Mouse (Mus musculus): ENCODE results near the gene Fgfr2. TPM values are rescaled to one million over a fixed set of nuclear protein-coding genes. Genes with fewer than 3 reads are reported as not detected.

The Fgfr2 gene
- polyA plus RNA-seq, 1 experiment from 2014 or later = 93.6 TPM

DNA sequence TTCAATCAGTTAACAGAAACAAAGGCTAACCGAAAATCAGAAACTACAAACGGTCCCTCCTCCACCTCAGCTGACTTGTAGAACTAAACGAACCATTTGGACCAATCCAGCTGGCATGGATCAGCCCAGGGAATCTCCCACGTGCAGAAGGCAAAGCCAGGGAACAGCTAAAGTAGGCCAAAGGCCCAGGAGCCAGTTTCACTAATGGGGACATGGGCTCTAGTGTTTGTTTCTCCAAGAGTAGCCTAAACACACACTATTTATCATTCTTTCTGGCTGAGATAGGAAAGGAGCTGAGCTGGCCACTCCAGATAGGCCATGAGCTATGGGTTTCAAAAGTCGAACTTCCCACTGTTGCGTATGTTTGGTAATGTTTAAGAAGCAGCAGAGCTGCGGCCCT, 864.3 kb downstream of the Fgfr2 start:
- no peaks in the 10 kb centered on the region for H3K36me3 ChIP-seq (ENCODE audit: control insufficient read depth, insufficient read depth, low read length)

DNA sequence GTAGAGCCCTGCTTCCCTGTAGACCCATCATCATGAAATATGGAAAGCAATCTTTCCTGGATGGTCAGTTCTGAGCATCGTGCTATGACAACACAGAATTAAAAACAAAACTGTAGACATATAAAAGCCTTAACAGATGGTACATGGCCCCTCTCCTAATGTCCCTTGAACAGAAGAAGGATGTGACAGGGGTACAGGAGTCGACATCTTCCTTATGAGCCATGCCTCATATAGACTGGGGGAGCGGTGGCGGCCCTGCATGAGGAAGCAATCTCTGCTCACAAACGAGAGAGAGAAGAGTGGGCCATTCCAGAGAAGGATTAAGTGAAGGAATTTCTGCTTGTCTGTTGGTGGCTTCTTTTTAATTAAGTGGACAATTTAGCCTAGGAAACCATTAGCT, 864.9 kb downstream of the Fgfr2 start:
- H3K4me3 ChIP-seq (ENCODE audit: low read depth, low read length) = no peak overlapping the region
- H3K36me3 ChIP-seq (ENCODE audit: control insufficient read depth, insufficient read depth, low read length) = no peaks in the 10 kb centered on the region
- WGBS = 50% methylated on average over 5 of the region's 5 CpGs
- H3K27ac ChIP-seq (ENCODE audit: low read depth, low read length) = no peak overlapping the region
- H3K9ac ChIP-seq (ENCODE audit: low read length) = no peak overlapping the region
- H3K4me1 ChIP-seq (replicated peaks; ENCODE audit: control insufficient read depth, insufficient read depth, low read length) = peaks cover 4% of the 10 kb centered on the region; the same call in 1 of the 2 replicates
- ATAC-seq (replicated peaks; ENCODE audit: low FRiP score) (no peak), DNase-seq (ENCODE audit: low spot score) (no peak)
- H3K4me2 ChIP-seq (ENCODE audit: low read depth, low read length, severe bottlenecking) = no peak overlapping the region
- no peaks in the 10 kb centered on the region for H3K9me3 ChIP-seq (ENCODE audit: control insufficient read depth, low read length)
- no peaks in the 10 kb centered on the region for H3K27me3 ChIP-seq (ENCODE audit: control insufficient read depth, insufficient read depth, low read length)

More for the DNA sequence above, 864.3 kb downstream of the Fgfr2 start:
- no peak for ATAC-seq (replicated peaks; ENCODE audit: low FRiP score)
- 40% methylated on average over 7 of the region's 7 CpGs for WGBS
- Histone ChIP-seq H3K4me3 (ENCODE audit: low read depth, low read length) (no peak overlapping the region), H3K9ac (ENCODE audit: low read length) (no peak overlapping the region), H3K4me2 (ENCODE audit: low read depth, low read length, severe bottlenecking) (no peak overlapping the region), H3K27ac (ENCODE audit: low read depth, low read length) (no peak overlapping the region), H3K4me1 (replicated peaks; ENCODE audit: control insufficient read depth, insufficient read depth, low read length) (peaks cover 4% of the 10 kb centered on the region; the same call in 1 of the 2 replicates), H3K27me3 (ENCODE audit: control insufficient read depth, insufficient read depth, low read length) (no peaks in the 10 kb centered on the region), H3K9me3 (ENCODE audit: control insufficient read depth, low read length) (no peaks in the 10 kb centered on the region)
- DNase-seq (ENCODE audit: low spot score) = no peak

DNA sequence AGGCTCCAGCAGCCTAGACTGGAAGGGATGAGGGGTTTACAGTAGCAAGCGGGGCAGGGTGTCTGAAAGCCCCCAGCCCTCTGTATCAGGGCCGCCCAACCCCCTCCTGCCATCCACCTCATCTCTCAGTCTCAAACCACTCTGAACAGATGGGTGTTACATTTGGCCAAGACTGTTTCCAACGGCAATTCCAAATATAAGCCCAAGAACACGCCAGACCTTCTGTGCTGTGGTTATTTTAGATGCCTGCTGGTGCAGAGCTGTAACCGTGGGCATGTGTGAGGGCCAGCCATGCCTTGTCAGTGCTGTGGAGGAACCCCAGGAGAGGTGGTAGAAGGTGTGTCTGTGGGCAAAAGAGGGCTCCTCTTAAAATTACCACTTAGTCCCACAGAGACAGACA, 869.6 kb downstream of the Fgfr2 start:
- ATAC-seq (replicated peaks; ENCODE audit: low FRiP score) = no peak

DNA sequence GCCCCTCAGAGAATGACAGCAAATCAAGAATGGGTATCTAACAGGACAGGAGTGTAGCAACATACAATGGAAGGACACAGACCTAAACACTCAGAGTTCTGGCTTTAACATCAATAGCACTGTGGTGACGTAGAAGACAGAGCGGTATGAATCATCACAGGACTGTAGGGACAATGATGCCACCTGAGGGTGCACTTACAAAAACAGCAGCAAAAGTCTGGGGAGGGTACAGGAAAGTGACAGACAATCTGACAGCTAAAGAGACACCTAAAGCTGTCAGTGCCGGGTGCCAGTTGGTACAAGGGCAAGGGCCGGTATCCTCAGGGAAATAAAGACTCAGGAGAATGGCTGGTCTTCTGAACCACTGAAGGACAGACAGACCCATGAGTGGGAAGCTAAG, 870.1 kb downstream of the Fgfr2 start:
- Histone ChIP-seq H3K27me3 (ENCODE audit: control insufficient read depth, insufficient read depth, low read length) (no peaks in the 10 kb centered on the region), H3K9me3 (ENCODE audit: control insufficient read depth, low read length) (no peaks in the 10 kb centered on the region), H3K4me1 (replicated peaks; ENCODE audit: control insufficient read depth, insufficient read depth, low read length) (peaks cover 7% of the 10 kb centered on the region), H3K27ac (ENCODE audit: low read depth, low read length) (no peak overlapping the region), H3K9ac (ENCODE audit: low read length) (no peak overlapping the region), H3K36me3 (ENCODE audit: control insufficient read depth, insufficient read depth, low read length) (no peaks in the 10 kb centered on the region), H3K4me3 (ENCODE audit: low read depth, low read length) (no peak overlapping the region), H3K4me2 (ENCODE audit: low read depth, low read length, severe bottlenecking) (no peak overlapping the region)
- WGBS = 91% methylated on average over 4 of the region's 4 CpGs
- DNase-seq (ENCODE audit: low spot score) (no peak), ATAC-seq (replicated peaks; ENCODE audit: low FRiP score) (no peak)

More for the DNA sequence above, 869.6 kb downstream of the Fgfr2 start:
- no peaks in the 10 kb centered on the region for H3K36me3 ChIP-seq (ENCODE audit: control insufficient read depth, insufficient read depth, low read length)
- DNase-seq (ENCODE audit: low spot score) = no peak
- no peak overlapping the region for H3K27ac ChIP-seq (ENCODE audit: low read depth, low read length)
- no peaks in the 10 kb centered on the region for H3K9me3 ChIP-seq (ENCODE audit: control insufficient read depth, low read length)
- no peak overlapping the region for H3K4me2 ChIP-seq (ENCODE audit: low read depth, low read length, severe bottlenecking)
- peaks cover 3% of the 10 kb centered on the region; the same call in 1 of the 2 replicates for H3K4me1 ChIP-seq (replicated peaks; ENCODE audit: control insufficient read depth, insufficient read depth, low read length)
- no peak overlapping the region for H3K9ac ChIP-seq (ENCODE audit: low read length)
- no peak overlapping the region for H3K4me3 ChIP-seq (ENCODE audit: low read depth, low read length)
- 90% methylated on average over 5 of the region's 5 CpGs for WGBS
- no peaks in the 10 kb centered on the region for H3K27me3 ChIP-seq (ENCODE audit: control insufficient read depth, insufficient read depth, low read length)

DNA sequence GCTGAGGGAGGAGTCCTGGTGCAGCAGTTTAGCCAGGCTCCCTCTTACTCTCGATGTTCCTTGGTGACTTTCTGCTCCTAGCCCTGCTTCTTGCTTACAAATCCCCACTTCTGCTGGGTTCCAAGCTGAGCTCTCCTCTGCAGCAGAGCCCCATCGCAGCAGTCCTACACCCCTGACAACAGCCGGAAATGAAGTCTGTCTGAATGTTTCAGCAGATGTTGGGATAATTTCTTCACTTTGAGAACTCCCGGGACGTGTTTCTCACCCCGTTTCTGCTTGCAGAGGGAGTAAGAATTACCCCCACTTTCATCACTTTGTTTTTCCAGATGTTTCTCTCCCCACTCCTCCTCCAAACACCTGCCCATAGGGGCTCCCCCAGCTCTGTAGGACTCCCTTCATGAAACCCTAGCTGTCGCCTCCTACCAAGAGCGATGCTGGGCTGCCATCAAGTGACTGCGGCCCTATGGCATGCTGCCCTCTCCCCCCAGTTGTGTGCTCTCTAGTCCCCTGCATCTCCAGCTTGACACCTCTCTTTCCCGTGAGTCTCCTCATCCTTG, 873.5 kb downstream of the Fgfr2 start:
- Histone ChIP-seq H3K9me3 (ENCODE audit: control insufficient read depth, low read length) (no peaks in the 10 kb centered on the region), H3K27ac (ENCODE audit: low read depth, low read length) (no peak overlapping the region), H3K27me3 (ENCODE audit: control insufficient read depth, insufficient read depth, low read length) (no peaks in the 10 kb centered on the region), H3K36me3 (ENCODE audit: control insufficient read depth, insufficient read depth, low read length) (no peaks in the 10 kb centered on the region), H3K4me3 (ENCODE audit: low read depth, low read length) (no peak overlapping the region), H3K4me1 (replicated peaks; ENCODE audit: control insufficient read depth, insufficient read depth, low read length) (peaks cover 26% of the 10 kb centered on the region), H3K9ac (ENCODE audit: low read length) (no peak overlapping the region), H3K4me2 (ENCODE audit: low read depth, low read length, severe bottlenecking) (no peak overlapping the region)
- no peak for ATAC-seq (replicated peaks; ENCODE audit: low FRiP score)
- WGBS = 79% methylated on average over 10 of the region's 10 CpGs
- DNase-seq (ENCODE audit: low spot score) = no peak

DNA sequence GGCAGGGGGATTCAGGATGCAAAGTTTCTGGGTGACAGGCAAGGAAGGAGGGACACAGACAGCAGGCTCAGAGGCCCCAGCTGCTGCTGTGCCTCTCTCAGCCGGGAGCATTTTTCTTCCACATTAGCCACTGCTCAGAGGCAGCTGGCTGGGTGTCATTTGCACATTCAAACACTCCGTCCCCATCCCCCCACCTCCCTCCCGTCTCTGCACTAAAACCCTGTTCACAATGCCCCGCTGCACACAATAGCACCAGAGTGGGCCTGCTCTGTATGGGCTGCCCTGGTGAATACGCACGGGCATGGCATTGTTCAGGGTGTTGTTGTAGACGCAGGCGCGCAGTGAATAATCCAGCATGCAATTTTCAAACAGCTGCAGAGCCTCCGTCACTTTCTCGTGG, 875.6 kb downstream of the Fgfr2 start:
- 4% methylated on average over 11 of the region's 11 CpGs for WGBS
- H3K27me3 ChIP-seq (ENCODE audit: control insufficient read depth, insufficient read depth, low read length) = no peaks in the 10 kb centered on the region
- H3K9ac ChIP-seq (ENCODE audit: low read length) = peak overlapping the region; percentile 31; the same call in 1 of the 2 replicates
- ATAC-seq (replicated peaks; ENCODE audit: low FRiP score) = peak; percentile 98
- no peaks in the 10 kb centered on the region for H3K9me3 ChIP-seq (ENCODE audit: control insufficient read depth, low read length)
- peaks cover 26% of the 10 kb centered on the region for H3K4me1 ChIP-seq (replicated peaks; ENCODE audit: control insufficient read depth, insufficient read depth, low read length)
- DNase-seq (ENCODE audit: low spot score) = peak; percentile 90
- no peaks in the 10 kb centered on the region for H3K36me3 ChIP-seq (ENCODE audit: control insufficient read depth, insufficient read depth, low read length)
- no peak overlapping the region for H3K4me3 ChIP-seq (ENCODE audit: low read depth, low read length)
- peak overlapping the region; percentile 92 for H3K27ac ChIP-seq (ENCODE audit: low read depth, low read length)
- H3K4me2 ChIP-seq (ENCODE audit: low read depth, low read length, severe bottlenecking) = peak overlapping the region; percentile 27; the same call in 1 of the 2 replicates

DNA sequence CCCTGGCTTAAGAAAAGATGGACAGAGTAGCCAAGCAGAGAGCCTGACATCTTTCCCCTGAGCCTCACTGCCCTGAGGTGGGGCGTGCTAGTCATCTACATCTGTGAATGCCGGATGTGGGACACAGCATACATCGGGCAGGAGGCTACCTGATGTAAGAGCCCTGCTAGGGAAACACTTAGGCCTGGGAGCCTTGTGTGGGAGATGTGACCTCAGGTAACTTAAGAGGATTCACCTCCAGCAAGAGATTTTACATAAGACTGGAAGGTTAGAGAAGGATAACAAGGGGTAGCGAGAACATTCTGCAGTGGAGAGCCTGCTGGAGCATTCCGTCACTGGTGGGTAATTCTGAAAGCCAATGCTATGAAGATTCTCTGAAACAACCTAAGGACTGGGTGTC, 876.1 kb downstream of the Fgfr2 start:
- peaks cover 26% of the 10 kb centered on the region for H3K4me1 ChIP-seq (replicated peaks; ENCODE audit: control insufficient read depth, insufficient read depth, low read length)
- peak overlapping the region; percentile 27; the same call in 1 of the 2 replicates for H3K4me2 ChIP-seq (ENCODE audit: low read depth, low read length, severe bottlenecking)
- 47% methylated on average over 5 of the region's 5 CpGs for whole genome bisulfite sequencing
- H3K27ac ChIP-seq (ENCODE audit: low read depth, low read length) = peak overlapping the region; percentile 92
- DNase-seq (ENCODE audit: low spot score) (no peak), ATAC-seq (replicated peaks; ENCODE audit: low FRiP score) (no peak)
- H3K36me3 ChIP-seq (ENCODE audit: control insufficient read depth, insufficient read depth, low read length) = no peaks in the 10 kb centered on the region
- peak overlapping the region; percentile 31; the same call in 1 of the 2 replicates for H3K9ac ChIP-seq (ENCODE audit: low read length)
- no peaks in the 10 kb centered on the region for H3K9me3 ChIP-seq (ENCODE audit: control insufficient read depth, low read length)
- no peak overlapping the region for H3K4me3 ChIP-seq (ENCODE audit: low read depth, low read length)
- H3K27me3 ChIP-seq (ENCODE audit: control insufficient read depth, insufficient read depth, low read length) = no peaks in the 10 kb centered on the region

DNA sequence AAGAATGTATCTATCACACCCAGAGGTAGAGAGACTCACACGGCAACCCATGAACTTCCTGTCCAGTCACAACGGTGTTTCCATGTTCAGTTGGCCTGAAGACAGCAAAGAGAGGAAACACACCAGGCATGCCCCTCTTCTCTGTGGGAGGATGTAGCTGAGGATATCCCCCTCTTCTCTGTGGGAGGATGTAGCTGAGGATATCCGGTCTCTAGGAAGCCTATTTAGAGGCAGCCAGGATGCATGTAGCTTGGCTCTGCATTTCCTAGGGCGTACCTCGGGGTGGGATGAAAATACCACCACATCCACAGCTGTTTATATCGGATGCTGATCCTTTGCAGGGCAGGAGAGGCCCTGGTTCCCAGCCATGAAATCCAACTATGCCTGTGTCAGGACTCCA, 877.4 kb downstream of the Fgfr2 start:
- ATAC-seq (replicated peaks; ENCODE audit: low FRiP score) (no peak), DNase-seq (ENCODE audit: low spot score) (no peak)
- Histone ChIP-seq H3K36me3 (ENCODE audit: control insufficient read depth, insufficient read depth, low read length) (no peaks in the 10 kb centered on the region), H3K27ac (ENCODE audit: low read depth, low read length) (no peak overlapping the region), H3K9me3 (ENCODE audit: control insufficient read depth, low read length) (no peaks in the 10 kb centered on the region), H3K4me3 (ENCODE audit: low read depth, low read length) (no peak overlapping the region), H3K27me3 (ENCODE audit: control insufficient read depth, insufficient read depth, low read length) (no peaks in the 10 kb centered on the region), H3K9ac (ENCODE audit: low read length) (no peak overlapping the region; the same call in 1 of the 2 replicates), H3K4me2 (ENCODE audit: low read depth, low read length, severe bottlenecking) (no peak overlapping the region), H3K4me1 (replicated peaks; ENCODE audit: control insufficient read depth, insufficient read depth, low read length) (peaks cover 26% of the 10 kb centered on the region)
- 88% methylated on average over 6 of the region's 6 CpGs for WGBS

DNA sequence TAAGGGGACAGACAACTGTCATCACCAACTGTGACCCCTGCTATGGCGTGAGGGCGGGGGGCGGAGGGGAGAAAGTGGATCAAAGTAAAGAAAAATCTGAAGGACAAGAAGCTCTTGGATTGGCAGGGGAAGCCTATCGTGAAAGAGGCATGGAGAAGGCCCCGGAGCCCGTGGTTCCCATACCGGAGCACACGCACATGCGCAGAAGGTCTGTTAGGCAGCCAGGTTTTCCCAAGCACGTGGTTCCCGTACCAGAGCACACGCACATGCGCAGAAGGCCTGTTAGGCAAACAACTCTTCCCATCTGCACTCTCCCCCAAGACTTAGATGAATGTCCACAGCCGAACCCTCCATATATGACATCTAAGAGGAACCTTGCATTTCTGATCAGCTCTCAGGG, 878.5 kb downstream of the Fgfr2 start:
- H3K4me3 ChIP-seq (ENCODE audit: low read depth, low read length) = no peak overlapping the region
- no peaks in the 10 kb centered on the region for H3K27me3 ChIP-seq (ENCODE audit: control insufficient read depth, insufficient read depth, low read length)
- ATAC-seq (replicated peaks; ENCODE audit: low FRiP score) = no peak
- no peak overlapping the region for H3K9ac ChIP-seq (ENCODE audit: low read length)
- H3K27ac ChIP-seq (ENCODE audit: low read depth, low read length) = no peak overlapping the region
- no peak overlapping the region for H3K4me2 ChIP-seq (ENCODE audit: low read depth, low read length, severe bottlenecking)
- 95% methylated on average over 14 of the region's 14 CpGs for WGBS
- no peaks in the 10 kb centered on the region for H3K36me3 ChIP-seq (ENCODE audit: control insufficient read depth, insufficient read depth, low read length)
- peaks cover 26% of the 10 kb centered on the region for H3K4me1 ChIP-seq (replicated peaks; ENCODE audit: control insufficient read depth, insufficient read depth, low read length)
- no peak for DNase-seq (ENCODE audit: low spot score)
- H3K9me3 ChIP-seq (ENCODE audit: control insufficient read depth, low read length) = no peaks in the 10 kb centered on the region
